Mouse (Mus musculus) thymus, adult 2 months (tissue): ENCODE measurements around the gene Plxnc1.

Experiments
- CTCF ChIP-seq: fragments of 200-500 bp; IDR thresholded peaks from 2 replicates; pipeline ENCODE4 v1.5.1; 2012; ENCODE audit warnings: mild to moderate bottlenecking, control low read depth, low read length, moderate library complexity, borderline replicate concordance; ENCODE audit not compliant: control insufficient read depth, poor library complexity, insufficient read depth; ENCODE audit errors: extremely low read depth
- POLR2A ChIP-seq: fragments of 200-500 bp; IDR thresholded peaks from 2 replicates; pipeline ENCODE4 v1.6.1; 2012; ENCODE audit warnings: mild to moderate bottlenecking, low read length, control low read depth, moderate library complexity; ENCODE audit not compliant: control insufficient read depth, poor library complexity, insufficient read depth; ENCODE audit errors: extremely low read depth

DNA sequence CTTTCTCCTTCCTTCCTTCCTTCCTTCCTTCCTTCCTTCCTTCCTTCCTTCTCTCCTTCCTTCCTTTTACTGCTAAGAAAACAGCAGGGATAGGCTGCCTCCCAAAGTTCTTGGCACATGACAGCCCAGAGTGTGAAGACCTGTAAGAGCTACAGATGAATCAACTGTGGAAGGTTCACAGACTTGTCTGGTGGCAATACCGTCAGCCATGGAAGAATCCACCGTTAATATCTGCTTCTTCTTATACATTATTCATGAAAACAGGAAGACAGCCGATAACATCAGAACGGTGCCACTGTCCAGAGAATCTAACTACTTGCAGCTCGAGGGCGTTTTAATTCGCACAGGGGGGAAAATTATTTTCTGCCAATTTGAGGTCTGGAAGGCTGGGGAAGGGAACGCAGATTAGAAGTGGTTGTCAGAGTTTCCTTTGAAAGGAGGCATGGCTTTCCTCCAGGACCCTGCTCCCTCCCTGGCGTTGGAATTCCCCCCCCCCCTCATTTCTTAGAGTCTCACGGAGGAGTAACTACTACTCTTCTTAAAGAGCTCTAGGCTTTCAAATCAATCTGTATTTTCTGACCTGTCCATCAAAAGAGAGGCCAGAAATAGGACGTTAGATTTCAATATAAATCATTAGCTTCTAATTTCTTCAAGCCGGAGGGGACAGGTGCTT, 37.0 kb upstream of the Plxnc1 start:
- TF ChIP-seq CTCF: no peak
- TF ChIP-seq POLR2A: no peak
